Mouse (Mus musculus) splenic B cell, adult 2 months (primary cell): Measurements from ENCODE around the gene Nhsl2.

ENCODE experiments used
- DNase-seq: peaks from one replicate; pipeline ENCODE4 v3.0.0-alpha.2; 2011; ENCODE audit warnings: low read depth, low spot score
- H3K27me3 ChIP-seq: 2 replicates; pipeline ENCODE4 v1.6.1; 2012; ENCODE audit warnings: mild to moderate bottlenecking, low read length, moderate library complexity, mixed read lengths; ENCODE audit not compliant: control insufficient read depth, poor library complexity, insufficient read depth, severe bottlenecking
- H3K36me3 ChIP-seq: 2 replicates; pipeline ENCODE4 v1.6.1; 2012; ENCODE audit warnings: mild to moderate bottlenecking, low read length, moderate library complexity, mixed read lengths; ENCODE audit not compliant: control insufficient read depth, poor library complexity, insufficient read depth, severe bottlenecking

Gene Nhsl2

GRCm38 (mm10) chrX:101981450-101981849, 132.3 kb downstream of the Nhsl2 start:
- peak; percentile 5 for DNase-seq
- no peaks in the 10 kb centered on the region for H3K36me3 ChIP-seq
- H3K27me3 ChIP-seq: no peaks in the 10 kb centered on the region

- H3K36me3 ChIP-seq: no peaks in the 10 kb centered on the region
- DNase-seq: no peak
Measured at GRCm38 (mm10) chrX:101983638-101984037, 134.5 kb downstream of the Nhsl2 start.

GRCm38 (mm10) chrX:101986657-101987367, 137.6 kb downstream of the Nhsl2 start:
- Histone ChIP-seq H3K27me3 (no peaks in the 10 kb centered on the region), H3K36me3 (no peaks in the 10 kb centered on the region)

More at GRCm38 (mm10) chrX:101983638-101984037, 134.5 kb downstream of the Nhsl2 start:
- no peaks in the 10 kb centered on the region for H3K27me3 ChIP-seq

GRCm38 (mm10) chrX:101993841-101994571, 144.8 kb downstream of the Nhsl2 start:
- no peak for DNase-seq
- Histone ChIP-seq H3K36me3 (no peaks in the 10 kb centered on the region), H3K27me3 (no peaks in the 10 kb centered on the region)

More at GRCm38 (mm10) chrX:101986657-101987367, 137.6 kb downstream of the Nhsl2 start:
- DNase-seq: no peak

- DNase-seq: no peak
- no peaks in the 10 kb centered on the region for H3K27me3 ChIP-seq
- no peaks in the 10 kb centered on the region for H3K36me3 ChIP-seq
Measured at GRCm38 (mm10) chrX:101996726-101997125, 147.5 kb downstream of the Nhsl2 start.

- no peaks in the 10 kb centered on the region for H3K36me3 ChIP-seq
- no peaks in the 10 kb centered on the region for H3K27me3 ChIP-seq
- no peak for DNase-seq
Measured at GRCm38 (mm10) chrX:102003632-102004315, 154.6 kb downstream of the Nhsl2 start.

- Histone ChIP-seq H3K36me3 (no peaks in the 10 kb centered on the region), H3K27me3 (no peaks in the 10 kb centered on the region)
- no peak for DNase-seq
Measured at GRCm38 (mm10) chrX:102004370-102004769, 155.2 kb downstream of the Nhsl2 start.

GRCm38 (mm10) chrX:102005141-102005641, 156.0 kb downstream of the Nhsl2 start:
- no peak for DNase-seq
- Histone ChIP-seq H3K27me3 (no peaks in the 10 kb centered on the region), H3K36me3 (no peaks in the 10 kb centered on the region)

GRCm38 (mm10) chrX:102007935-102008334, 158.8 kb downstream of the Nhsl2 start:
- no peaks in the 10 kb centered on the region for H3K27me3 ChIP-seq
- H3K36me3 ChIP-seq: no peaks in the 10 kb centered on the region
- DNase-seq: no peak

- no peak for DNase-seq
- no peaks in the 10 kb centered on the region for H3K36me3 ChIP-seq
- no peaks in the 10 kb centered on the region for H3K27me3 ChIP-seq
Measured at GRCm38 (mm10) chrX:102017213-102017923, 168.2 kb downstream of the Nhsl2 start.

- no peak for DNase-seq
- Histone ChIP-seq H3K27me3 (no peaks in the 10 kb centered on the region), H3K36me3 (no peaks in the 10 kb centered on the region)
Measured at GRCm38 (mm10) chrX:102018890-102019289, 169.7 kb downstream of the Nhsl2 start.

GRCm38 (mm10) chrX:102019471-102020240, 170.5 kb downstream of the Nhsl2 start:
- no peaks in the 10 kb centered on the region for H3K27me3 ChIP-seq
- H3K36me3 ChIP-seq: no peaks in the 10 kb centered on the region
- no peak for DNase-seq

GRCm38 (mm10) chrX:102024976-102025375, 175.8 kb downstream of the Nhsl2 start:
- DNase-seq: no peak
- Histone ChIP-seq H3K27me3 (no peaks in the 10 kb centered on the region), H3K36me3 (no peaks in the 10 kb centered on the region)

GRCm38 (mm10) chrX:102031851-102032250, 182.7 kb downstream of the Nhsl2 start:
- no peaks in the 10 kb centered on the region for H3K36me3 ChIP-seq
- DNase-seq: peak; percentile 47
- no peaks in the 10 kb centered on the region for H3K27me3 ChIP-seq
